Mouse (Mus musculus): ENCODE data around the gene Slc12a8.

The Slc12a8 gene

DNA sequence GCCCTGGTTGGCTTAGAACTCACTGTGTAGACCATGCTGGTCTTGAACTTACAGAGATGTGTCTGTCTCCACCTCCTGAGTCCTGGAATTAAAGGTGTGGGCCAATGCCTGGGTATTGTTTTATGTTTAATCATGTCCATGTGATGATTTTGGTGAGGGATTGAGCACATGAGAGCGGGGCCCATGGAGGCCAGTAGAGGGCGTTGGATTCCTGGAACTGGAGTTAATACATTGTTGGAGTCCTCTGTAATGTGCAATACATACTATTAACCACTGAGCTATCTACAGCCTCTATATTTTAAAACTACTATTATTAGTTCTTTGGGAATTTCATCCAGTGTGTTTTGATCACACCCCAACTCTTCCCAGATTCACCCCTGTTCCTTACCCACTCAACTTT lies 27.2 kb downstream of the Slc12a8 start:
- DNase-seq (ENCODE audit: low spot score): no peak

GRCm38 (mm10) chr16:33545530-33545929 lies 28.4 kb downstream of the Slc12a8 start:
- no peak for DNase-seq (ENCODE audit: low spot score)

DNA sequence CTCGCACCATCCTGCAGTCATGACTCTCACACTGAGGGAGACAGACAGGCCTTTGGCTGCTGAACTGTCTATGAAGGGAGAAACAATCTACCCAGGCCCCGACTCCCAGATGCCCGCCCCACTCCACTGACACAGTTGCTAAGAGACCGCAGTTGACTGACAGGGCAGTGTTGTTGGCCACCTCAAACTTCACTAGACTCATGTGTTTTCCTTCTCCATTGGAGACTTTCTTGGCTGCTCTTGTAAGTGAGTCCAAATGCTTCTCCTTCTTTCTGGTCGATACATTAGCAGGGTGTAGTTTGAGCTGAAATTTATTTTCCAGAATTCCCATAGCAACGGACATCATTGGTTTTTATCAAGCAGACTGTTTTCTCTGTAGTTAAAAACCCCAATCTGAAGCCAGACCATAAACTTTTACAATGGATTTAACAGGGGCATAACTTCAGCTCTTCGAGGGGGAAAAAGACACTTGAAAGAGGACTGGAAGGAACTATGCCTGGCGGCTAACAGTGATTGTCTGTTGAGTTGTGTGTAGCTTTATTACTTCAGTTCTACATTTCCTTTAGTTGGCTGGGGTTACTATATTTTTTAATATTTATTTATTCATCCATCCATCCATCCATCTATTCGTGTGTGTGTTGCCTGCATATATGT lies 36.7 kb downstream of the Slc12a8 start:
- no peak for DNase-seq (ENCODE audit: low spot score)

GRCm38 (mm10) chr16:33558121-33558520 lies 41.0 kb downstream of the Slc12a8 start:
- DNase-seq (ENCODE audit: low spot score): no peak

DNA sequence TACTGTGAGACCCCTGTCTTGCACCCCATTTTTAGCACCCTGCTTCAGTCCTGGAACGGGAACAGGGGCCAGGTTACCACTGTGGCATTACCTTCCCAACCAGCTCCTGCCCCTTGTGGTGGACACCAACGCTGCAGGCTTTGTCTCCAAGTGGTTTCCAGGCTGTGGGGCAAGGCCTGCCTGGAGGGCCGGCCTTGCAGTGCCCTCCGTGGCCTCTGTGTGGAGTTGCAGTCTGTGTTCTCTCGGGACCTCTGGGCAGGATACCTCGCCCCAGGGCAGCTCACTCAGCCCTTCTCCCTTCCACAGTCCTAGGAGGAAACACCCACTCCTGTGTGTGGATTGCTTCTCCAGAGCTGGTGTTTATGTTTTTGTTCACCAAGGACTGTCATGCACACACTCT lies 43.2 kb downstream of the Slc12a8 start:
- peak; percentile 22 for DNase-seq (ENCODE audit: low spot score)

GRCm38 (mm10) chr16:33561308-33562009 lies 44.3 kb downstream of the Slc12a8 start:
- no peak for DNase-seq (ENCODE audit: low spot score)

DNA sequence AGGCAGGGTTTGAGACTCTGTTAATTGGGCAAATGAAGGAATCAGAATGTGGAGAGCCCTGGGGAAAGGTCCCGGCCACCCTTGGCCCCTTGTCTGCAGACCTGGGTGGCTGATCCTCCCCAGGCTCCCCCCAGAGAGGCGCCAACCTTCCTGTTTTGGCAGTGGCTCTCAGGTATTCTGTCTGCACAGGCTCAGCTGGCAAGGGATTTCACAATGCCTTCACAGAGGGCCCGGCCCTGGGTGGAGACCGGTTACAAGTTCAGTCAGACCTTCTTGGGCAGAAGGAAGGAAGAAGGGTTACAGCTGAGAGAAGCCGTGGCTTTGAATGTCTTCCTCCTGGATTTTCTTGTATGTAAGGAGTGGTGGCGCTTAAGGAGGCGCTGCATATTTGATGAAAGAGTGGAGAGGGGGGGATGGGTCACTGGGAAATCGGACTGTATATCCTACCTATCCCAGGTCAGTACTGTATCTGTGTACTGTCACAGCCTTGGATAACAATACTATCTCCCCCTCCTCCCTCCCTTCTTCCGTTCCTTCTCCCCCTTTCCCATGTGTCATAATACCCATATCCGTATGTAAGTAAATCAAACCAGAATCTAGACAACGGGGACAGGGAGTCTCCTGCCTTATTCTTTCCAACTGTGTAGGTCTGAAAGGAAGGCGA lies 45.9 kb downstream of the Slc12a8 start:
- DNase-seq (ENCODE audit: low spot score): no peak

GRCm38 (mm10) chr16:33563538-33564013 lies 46.4 kb downstream of the Slc12a8 start:
- DNase-seq (ENCODE audit: low spot score): no peak

DNA sequence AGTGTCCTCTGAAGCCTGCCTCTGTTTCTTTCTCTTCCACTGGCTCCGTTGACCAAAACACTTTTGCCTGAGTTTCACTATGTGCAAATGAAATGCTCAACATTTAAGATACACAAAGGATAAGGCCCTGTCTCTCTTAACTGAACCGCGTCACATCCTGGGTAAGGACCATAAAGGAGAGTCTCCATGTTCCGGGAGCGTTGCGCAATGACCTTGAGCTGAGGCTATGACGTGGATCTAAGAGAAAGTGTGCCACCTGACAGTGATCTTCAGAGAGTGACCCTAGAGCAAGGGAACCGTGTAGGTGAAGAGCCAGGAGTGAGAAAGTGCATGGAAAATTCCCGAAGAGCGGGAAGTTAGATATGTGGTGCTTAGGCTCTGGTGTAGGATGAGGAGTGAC lies 49.3 kb downstream of the Slc12a8 start:
- no peak for DNase-seq (ENCODE audit: low spot score)

GRCm38 (mm10) chr16:33567736-33568135 lies 50.6 kb downstream of the Slc12a8 start:
- no peak for DNase-seq (ENCODE audit: low spot score)

GRCm38 (mm10) chr16:33568269-33569016 lies 51.3 kb downstream of the Slc12a8 start:
- DNase-seq (ENCODE audit: low spot score): no peak

DNA sequence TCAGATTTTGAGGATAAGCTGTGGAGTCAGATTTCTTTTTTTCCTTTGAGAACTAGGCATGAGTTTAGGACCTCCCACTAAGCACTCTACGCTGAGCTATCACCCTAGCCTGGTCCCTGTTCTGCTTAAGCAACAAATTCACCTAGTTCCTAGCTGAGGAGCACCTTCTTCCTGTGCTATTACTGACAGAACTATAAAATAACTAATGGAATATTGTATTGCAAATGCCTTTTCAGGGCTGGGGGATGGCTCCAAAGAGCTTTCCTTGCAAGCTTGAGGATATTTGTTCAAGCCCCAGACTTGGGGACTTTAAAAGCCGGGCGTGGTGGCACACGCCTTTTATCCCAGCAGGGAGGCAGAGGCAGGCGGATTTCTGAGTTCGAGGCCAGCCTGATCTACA lies 55.5 kb downstream of the Slc12a8 start:
- DNase-seq (ENCODE audit: low spot score): no peak

DNA sequence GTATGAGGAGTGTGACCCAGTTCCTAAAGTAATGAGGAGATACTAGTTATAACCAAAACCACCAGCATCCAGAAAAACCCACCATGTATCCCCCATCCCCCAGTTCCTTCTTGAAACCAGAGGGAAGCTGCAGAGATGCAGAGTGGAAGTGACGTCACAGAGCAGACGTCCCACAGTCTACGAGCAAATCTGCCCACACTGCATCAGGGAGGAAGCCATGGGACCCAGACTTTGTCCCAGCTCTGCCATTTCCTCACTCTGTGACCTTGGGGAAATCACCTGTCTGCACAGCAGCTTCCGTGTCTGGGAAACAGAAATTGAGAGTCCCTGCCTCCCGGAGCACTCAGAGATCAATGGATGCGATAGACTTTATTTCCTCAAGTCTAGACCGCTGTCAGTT lies 56.6 kb downstream of the Slc12a8 start:
- DNase-seq (ENCODE audit: low spot score): peak; percentile 18

GRCm38 (mm10) chr16:33575728-33576127 lies 58.6 kb downstream of the Slc12a8 start:
- DNase-seq (ENCODE audit: low spot score): no peak

DNA sequence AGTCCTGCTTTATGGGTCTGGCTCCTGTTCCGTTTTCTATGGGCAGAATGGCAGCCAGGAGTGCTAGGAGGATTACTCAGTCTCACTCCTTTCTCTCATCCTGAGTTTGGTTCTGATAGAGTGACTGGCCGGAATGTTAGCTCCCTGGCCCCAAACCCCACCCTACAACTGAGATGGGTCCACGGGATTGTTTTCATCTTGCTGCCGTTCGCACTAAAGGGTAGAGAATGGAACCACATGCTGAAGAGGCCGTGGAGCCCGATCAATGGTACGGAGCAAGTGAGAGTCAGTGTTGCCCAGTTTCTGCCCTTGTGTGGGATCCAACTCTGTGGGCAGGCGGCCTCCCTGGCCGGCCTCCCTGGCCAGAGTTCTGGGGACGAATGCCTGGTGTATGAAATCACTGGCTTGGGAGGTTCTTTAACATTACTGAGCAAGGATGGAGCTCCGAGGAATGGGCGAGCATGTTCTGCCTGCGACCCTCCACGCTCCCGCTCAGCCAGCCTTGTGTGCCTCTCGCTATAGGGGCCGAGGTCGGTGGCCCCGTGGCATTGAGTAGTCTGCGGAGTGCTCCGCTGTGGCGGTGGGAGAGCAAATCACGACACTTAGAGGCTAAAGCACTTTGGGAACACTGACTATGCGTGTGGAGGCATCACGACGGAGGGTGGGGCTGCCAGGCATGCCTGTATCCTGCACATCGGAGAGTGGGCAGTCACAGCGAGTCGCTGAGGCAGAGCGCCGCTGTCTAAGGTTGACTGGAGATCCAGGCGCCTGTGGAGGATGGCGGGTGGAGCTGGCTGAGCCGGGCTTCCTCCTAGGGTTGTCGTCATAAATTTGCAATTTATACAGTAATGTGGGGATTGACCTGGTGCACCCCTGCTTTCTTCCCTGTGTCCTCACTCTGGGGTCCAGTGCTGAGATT lies 59.4 kb downstream of the Slc12a8 start:
- no peak for DNase-seq (ENCODE audit: low spot score)

GRCm38 (mm10) chr16:33578462-33578861 lies 61.3 kb downstream of the Slc12a8 start:
- DNase-seq (ENCODE audit: low spot score): no peak

DNA sequence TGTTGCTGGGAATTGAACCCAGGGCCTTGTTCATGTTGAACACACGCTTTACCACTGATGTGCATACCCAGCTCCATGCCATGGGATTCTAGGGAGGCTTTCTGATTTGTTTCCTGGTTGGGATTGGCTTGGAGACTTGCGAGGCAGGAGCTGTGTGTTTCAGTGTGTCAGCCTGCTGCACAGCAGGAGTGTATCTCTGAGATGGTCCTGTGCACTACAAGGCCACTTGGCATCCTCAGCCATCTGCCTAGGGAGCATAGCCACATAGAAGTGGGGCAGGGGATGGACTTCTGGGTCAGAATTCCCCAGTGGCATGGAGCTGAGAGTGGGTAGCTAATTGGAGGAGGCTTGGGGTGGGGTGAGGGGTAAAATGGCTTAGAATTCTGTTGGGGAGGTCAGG lies 63.2 kb downstream of the Slc12a8 start:
- no peak for DNase-seq (ENCODE audit: low spot score)

DNA sequence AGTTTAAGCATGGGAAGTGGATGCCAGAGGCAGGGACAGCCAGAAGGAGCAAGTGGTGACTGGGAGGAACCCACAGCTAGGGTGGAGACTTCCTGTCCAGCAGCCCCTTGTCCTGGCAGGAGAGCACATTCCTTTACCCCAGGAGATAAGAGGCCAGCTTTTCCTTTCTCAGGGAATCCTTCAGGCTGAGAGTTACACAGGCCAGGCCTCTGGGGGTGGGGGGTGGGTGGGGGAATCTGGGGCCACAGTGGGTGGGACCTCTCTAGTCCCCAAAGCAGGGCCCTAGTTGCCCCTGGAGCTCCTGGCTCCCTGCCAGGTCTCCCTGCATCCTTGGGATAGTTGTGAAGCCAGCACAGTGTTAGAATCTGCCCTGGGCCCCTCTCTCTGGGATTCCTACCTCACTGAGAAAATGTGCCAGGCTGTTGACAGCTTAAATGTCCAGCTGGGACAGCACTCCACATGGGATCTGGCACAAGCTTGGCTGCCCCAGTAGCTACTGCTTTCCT lies 63.7 kb downstream of the Slc12a8 start:
- no peak for DNase-seq (ENCODE audit: low spot score)

DNA sequence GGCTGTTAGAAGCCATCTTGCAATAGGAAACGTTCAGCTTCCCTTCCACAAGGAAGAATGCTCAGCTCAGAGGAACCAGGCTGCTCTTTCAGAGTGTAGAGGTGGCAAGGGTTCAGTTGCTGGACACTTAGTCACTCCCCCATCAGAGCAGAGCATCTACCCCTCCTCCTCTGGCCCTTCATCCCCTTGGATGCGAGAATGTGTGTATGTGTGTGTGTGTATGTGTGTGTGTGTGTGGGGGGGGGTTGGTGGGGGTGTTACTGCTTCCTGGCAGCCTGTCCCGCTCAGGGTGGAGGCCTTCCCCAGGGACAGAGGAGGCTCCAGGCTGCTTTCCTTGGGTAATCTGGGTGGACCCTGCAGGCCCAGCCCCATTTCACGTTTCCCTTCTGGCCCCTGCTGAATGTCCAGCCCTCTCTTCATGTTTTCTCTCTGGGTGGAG lies 64.6 kb downstream of the Slc12a8 start:
- DNase-seq (ENCODE audit: low spot score): no peak

- DNase-seq (ENCODE audit: low spot score): no peak
These were observed 65.4 kb downstream of the Slc12a8 start for GRCm38 (mm10) chr16:33582495-33582894.

GRCm38 (mm10) chr16:33583333-33583732 lies 66.2 kb downstream of the Slc12a8 start:
- DNase-seq (ENCODE audit: low spot score): no peak
